Mouse (Mus musculus) C2C12 (cell line): ENCODE data around the gene Blm.

ENCODE experiments used
- CTCF ChIP-seq: IDR thresholded peaks from one replicate; pipeline ENCODE4 v1.5.1; 2011; ENCODE audit not compliant: control insufficient read depth, insufficient read depth, insufficient read length
- MAX ChIP-seq: IDR thresholded peaks from one replicate; pipeline ENCODE4 v1.6.1; 2011; ENCODE audit warnings: mild to moderate bottlenecking, control low read depth
- MYOG ChIP-seq: IDR thresholded peaks from one replicate; pipeline ENCODE4 v1.6.1; 2011; ENCODE audit not compliant: control insufficient read depth, insufficient read length; ENCODE audit errors: extremely low read depth

DNA sequence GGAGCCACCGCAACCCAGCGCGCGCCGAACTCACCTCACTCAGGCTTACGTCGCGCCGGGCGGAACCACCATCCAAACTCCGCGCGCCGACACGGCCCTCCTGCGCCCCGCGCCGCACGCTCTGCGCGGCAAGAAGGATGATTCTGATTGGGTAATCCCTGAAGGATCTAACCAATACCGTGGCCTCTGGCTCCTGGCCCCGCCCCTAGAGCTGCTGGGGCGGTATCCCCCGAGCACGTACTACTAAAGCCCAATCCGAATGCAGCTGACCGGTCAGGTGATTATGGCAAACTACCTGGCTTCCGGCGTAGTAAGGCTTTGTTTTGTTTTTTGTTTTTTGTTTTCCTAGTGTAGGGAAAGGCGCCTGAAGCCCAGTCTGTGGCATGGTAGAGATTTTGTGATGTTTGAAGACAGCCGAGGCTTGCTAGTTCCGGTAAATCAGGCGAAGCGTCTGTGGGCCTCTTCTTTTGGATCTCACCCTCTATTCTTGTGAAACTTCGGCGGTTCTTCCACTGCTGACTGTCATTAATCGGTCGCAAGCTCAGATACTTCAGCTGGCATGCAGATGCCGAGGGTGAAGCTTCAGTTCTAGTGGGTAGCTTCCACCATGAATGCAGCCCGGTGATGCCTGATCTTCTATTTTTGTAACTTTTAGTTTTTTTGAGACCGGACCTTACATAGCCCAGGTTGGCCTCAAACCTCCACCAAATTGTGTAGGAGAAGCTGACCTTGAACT, at the start of gene Blm:
- TF ChIP-seq MAX (peak; percentile 88), CTCF (no peak), MYOG (no peak)
